Mouse (Mus musculus): ENCODE data around the gene Ptpn21. TPM values are rescaled to one million over a fixed set of nuclear protein-coding genes. Genes with fewer than 3 reads are reported as not detected.

The Ptpn21 gene
- total and polyA plus RNA-seq, 3 experiments: 19.4 to 29.3 (median 29.1) TPM

- no peak for TF ChIP-seq CTCF (IDR thresholded peaks at IDR 0.05)
- no peak for TF ChIP-seq EP300 (IDR thresholded peaks at IDR 0.05; ENCODE audit: insufficient read depth, low read depth, low read length)
- TF ChIP-seq POLR2A (IDR thresholded peaks at IDR 0.05; ENCODE audit: insufficient read depth, low read depth, low read length): no peak
- H3K27ac ChIP-seq: no peak overlapping the region
- no peak overlapping the region for H3K9ac ChIP-seq (ENCODE audit: low read depth, low read length)
- whole genome bisulfite sequencing: 87% methylated on average over 15 of the region's 15 CpGs
- no peaks in the 10 kb centered on the region for H3K79me2 ChIP-seq (replicated peaks; ENCODE audit: control insufficient read depth, insufficient read depth, low read length)
- DNase-seq: no peak
- no peaks in the 10 kb centered on the region for H3K36me3 ChIP-seq (ENCODE audit: control insufficient read depth, insufficient read depth, low read length)
- no peaks in the 10 kb centered on the region for H3K27me3 ChIP-seq (ENCODE audit: control insufficient read depth, insufficient read depth, low read length)
- H3K4me3 ChIP-seq: no peak overlapping the region
- no peaks in the 10 kb centered on the region for H3K4me1 ChIP-seq (ENCODE audit: control insufficient read depth, insufficient read depth, low read length)
- intact Hi-C loops (cut with DNase I): no loop called here
Measured at GRCm38 (mm10) chr12:98682196-98682595, 55.0 kb downstream of the Ptpn21 start.

- Histone ChIP-seq H3K4me3 (no peak overlapping the region), H3K27ac (no peak overlapping the region), H3K79me2 (replicated peaks; ENCODE audit: control insufficient read depth, insufficient read depth, low read length) (no peaks in the 10 kb centered on the region), H3K27me3 (ENCODE audit: control insufficient read depth, insufficient read depth, low read length) (no peaks in the 10 kb centered on the region), H3K9ac (ENCODE audit: low read depth, low read length) (no peak overlapping the region), H3K4me1 (ENCODE audit: control insufficient read depth, insufficient read depth, low read length) (no peaks in the 10 kb centered on the region), H3K36me3 (ENCODE audit: control insufficient read depth, insufficient read depth, low read length) (no peaks in the 10 kb centered on the region)
- 90% methylated on average over 15 of the region's 15 CpGs for WGBS
- no peak for TF ChIP-seq EP300 (IDR thresholded peaks at IDR 0.05; ENCODE audit: insufficient read depth, low read depth, low read length)
- no peak for DNase-seq
- intact Hi-C loops (cut with DNase I): no loop called here
Measured at GRCm38 (mm10) chr12:98679906-98680305, 57.3 kb downstream of the Ptpn21 start.

- Histone ChIP-seq H3K9ac (ENCODE audit: low read depth, low read length) (no peak overlapping the region), H3K4me1 (ENCODE audit: control insufficient read depth, insufficient read depth, low read length) (no peaks in the 10 kb centered on the region), H3K79me2 (replicated peaks; ENCODE audit: control insufficient read depth, insufficient read depth, low read length) (no peaks in the 10 kb centered on the region), H3K36me3 (ENCODE audit: control insufficient read depth, insufficient read depth, low read length) (no peaks in the 10 kb centered on the region), H3K4me3 (no peak overlapping the region), H3K27me3 (ENCODE audit: control insufficient read depth, insufficient read depth, low read length) (no peaks in the 10 kb centered on the region), H3K27ac (no peak overlapping the region)
- TF ChIP-seq EP300 (IDR thresholded peaks at IDR 0.05; ENCODE audit: insufficient read depth, low read depth, low read length) (no peak), POLR2A (IDR thresholded peaks at IDR 0.05; ENCODE audit: insufficient read depth, low read depth, low read length) (no peak), CTCF (IDR thresholded peaks at IDR 0.05) (no peak)
- intact Hi-C loops (cut with DNase I): no loop called here
- no peak for DNase-seq
- WGBS: 70% methylated on average over 14 of the region's 14 CpGs
Measured at GRCm38 (mm10) chr12:98677336-98677735, 59.9 kb downstream of the Ptpn21 start.

GRCm38 (mm10) chr12:98676861-98677260 is 60.3 kb downstream of the Ptpn21 start:
- Histone ChIP-seq H3K9ac (ENCODE audit: low read depth, low read length) (no peak overlapping the region), H3K4me3 (no peak overlapping the region), H3K27me3 (ENCODE audit: control insufficient read depth, insufficient read depth, low read length) (no peaks in the 10 kb centered on the region), H3K4me1 (ENCODE audit: control insufficient read depth, insufficient read depth, low read length) (no peaks in the 10 kb centered on the region), H3K79me2 (replicated peaks; ENCODE audit: control insufficient read depth, insufficient read depth, low read length) (no peaks in the 10 kb centered on the region), H3K27ac (no peak overlapping the region), H3K36me3 (ENCODE audit: control insufficient read depth, insufficient read depth, low read length) (no peaks in the 10 kb centered on the region)
- intact Hi-C loops (cut with DNase I): no loop called here
- WGBS: 99% methylated on average over 6 of the region's 6 CpGs
- no peak for TF ChIP-seq POLR2A (IDR thresholded peaks at IDR 0.05; ENCODE audit: insufficient read depth, low read depth, low read length)
- TF ChIP-seq CTCF (IDR thresholded peaks at IDR 0.05): no peak
- TF ChIP-seq EP300 (IDR thresholded peaks at IDR 0.05; ENCODE audit: insufficient read depth, low read depth, low read length): no peak
- DNase-seq: no peak

- TF ChIP-seq CTCF (IDR thresholded peaks at IDR 0.05): peak; percentile 69
- 0 out of 2 replicates have a peak, but pooled peaks have one; percentile 33 for TF ChIP-seq EP300 (IDR thresholded peaks at IDR 0.05; ENCODE audit: insufficient read depth, low read depth, low read length)
- no peak for TF ChIP-seq POLR2A (IDR thresholded peaks at IDR 0.05; ENCODE audit: insufficient read depth, low read depth, low read length)
- peak overlapping the region; percentile 71 for H3K27ac ChIP-seq
- 8% methylated on average over 9 of the region's 9 CpGs for WGBS
- intact Hi-C loops (cut with DNase I): loop anchor here (1.0 kb wide), 1 partner anchor 210 kb away; no protein-coding TSS in a partner anchor
- H3K79me2 ChIP-seq (replicated peaks; ENCODE audit: control insufficient read depth, insufficient read depth, low read length): no peaks in the 10 kb centered on the region
- peaks cover 3% of the 10 kb centered on the region; the same call in 1 of the 2 replicates for H3K4me1 ChIP-seq (ENCODE audit: control insufficient read depth, insufficient read depth, low read length)
- H3K27me3 ChIP-seq (ENCODE audit: control insufficient read depth, insufficient read depth, low read length): no peaks in the 10 kb centered on the region
- DNase-seq: peak; percentile 76 to 79
- peak overlapping the region; percentile 55 for H3K9ac ChIP-seq (ENCODE audit: low read depth, low read length)
- H3K4me3 ChIP-seq: peak overlapping the region; percentile 37; the same call in 1 of the 2 replicates
- H3K36me3 ChIP-seq (ENCODE audit: control insufficient read depth, insufficient read depth, low read length): no peaks in the 10 kb centered on the region
Measured at GRCm38 (mm10) chr12:98674627-98675143, 62.5 kb downstream of the Ptpn21 start.

- TF ChIP-seq POLR2A (IDR thresholded peaks at IDR 0.05; ENCODE audit: insufficient read depth, low read depth, low read length): no peak
- TF ChIP-seq EP300 (IDR thresholded peaks at IDR 0.05; ENCODE audit: insufficient read depth, low read depth, low read length): no peak
- TF ChIP-seq CTCF (IDR thresholded peaks at IDR 0.05): no peak
- no peaks in the 10 kb centered on the region for H3K27me3 ChIP-seq (ENCODE audit: control insufficient read depth, insufficient read depth, low read length)
- H3K79me2 ChIP-seq (replicated peaks; ENCODE audit: control insufficient read depth, insufficient read depth, low read length): no peaks in the 10 kb centered on the region
- no peak overlapping the region for H3K9ac ChIP-seq (ENCODE audit: low read depth, low read length)
- no peak overlapping the region for H3K4me3 ChIP-seq
- peaks cover 3% of the 10 kb centered on the region for H3K4me1 ChIP-seq (ENCODE audit: control insufficient read depth, insufficient read depth, low read length)
- peaks cover 1% of the 10 kb centered on the region; the same call in 1 of the 2 replicates for H3K36me3 ChIP-seq (ENCODE audit: control insufficient read depth, insufficient read depth, low read length)
- H3K27ac ChIP-seq: no peak overlapping the region
- 60% methylated on average over 6 of the region's 6 CpGs for WGBS
- no peak for DNase-seq
- intact Hi-C loops (cut with DNase I): loop anchor here (1.0 kb wide), 1 partner anchor 210 kb away; no protein-coding TSS in a partner anchor
Measured at GRCm38 (mm10) chr12:98673879-98674278, 63.3 kb downstream of the Ptpn21 start.
